Mouse (Mus musculus): ENCODE results near the gene Ppm1f.
"Not testable (repeated sequence)": the region's sequence is repeated elsewhere in the genome, so short reads cannot be mapped to it uniquely, and the experiment has no call there.

Gene Ppm1f

GRCm38 (mm10) chr16:16896382-16897055 lies at the start of gene Ppm1f:
Ppm1f (plus strand) TSS chr16:16896469.
- DNase-seq (ENCODE audit: low read depth, low spot score) = peak; percentile 94

GRCm38 (mm10) chr16:16849196-16849595 lies 47.1 kb upstream of the Ppm1f start:
- peak; percentile 66 for DNase-seq (ENCODE audit: low read depth, low spot score)

- peak; percentile 47 for DNase-seq (ENCODE audit: low read depth, low spot score)
Observed at GRCm38 (mm10) chr16:16852411-16852810, 43.9 kb upstream of the Ppm1f start.

GRCm38 (mm10) chr16:16854836-16855235 lies 41.4 kb upstream of the Ppm1f start:
- peak; percentile 80 for DNase-seq (ENCODE audit: low read depth, low spot score)

- DNase-seq (ENCODE audit: low read depth, low spot score) = no peak
Observed at GRCm38 (mm10) chr16:16855541-16855940, 40.7 kb upstream of the Ppm1f start.

- DNase-seq (ENCODE audit: low read depth, low spot score) = not testable (repeated sequence)
Observed at GRCm38 (mm10) chr16:16856054-16856453, 40.2 kb upstream of the Ppm1f start.

GRCm38 (mm10) chr16:16856731-16857476 lies 39.4 kb upstream of the Ppm1f start:
- no peak for DNase-seq (ENCODE audit: low read depth, low spot score)

- no peak for DNase-seq (ENCODE audit: low read depth, low spot score)
Observed at GRCm38 (mm10) chr16:16862288-16862687, 34.0 kb upstream of the Ppm1f start.

- no peak for DNase-seq (ENCODE audit: low read depth, low spot score)
Observed at GRCm38 (mm10) chr16:16863978-16864377, 32.3 kb upstream of the Ppm1f start, which contains the start of gene Igll1. Igll1 (minus strand) TSS chr16:16863985.

GRCm38 (mm10) chr16:16865217-16865616 lies 31.1 kb upstream of the Ppm1f start:
- DNase-seq (ENCODE audit: low read depth, low spot score) = no peak

GRCm38 (mm10) chr16:16865696-16866561 lies 30.3 kb upstream of the Ppm1f start:
- DNase-seq (ENCODE audit: low read depth, low spot score) = peak; percentile 99

GRCm38 (mm10) chr16:16870241-16870616 lies 26.0 kb upstream of the Ppm1f start:
- DNase-seq (ENCODE audit: low read depth, low spot score) = no peak

GRCm38 (mm10) chr16:16870617-16871331 lies 25.5 kb upstream of the Ppm1f start, which contains the start of the genes Top3b and Vpreb1:
Top3b (plus strand) TSS chr16:16870736.
Vpreb1 (minus strand) TSS chr16:16870843.
- DNase-seq (ENCODE audit: low read depth, low spot score) = peak; percentile 98

GRCm38 (mm10) chr16:16879025-16879424 lies 17.2 kb upstream of the Ppm1f start:
- DNase-seq (ENCODE audit: low read depth, low spot score) = no peak

GRCm38 (mm10) chr16:16888341-16888740 lies 7.9 kb upstream of the Ppm1f start:
- no peak for DNase-seq (ENCODE audit: low read depth, low spot score)

GRCm38 (mm10) chr16:16892366-16892765 lies 3.9 kb upstream of the Ppm1f start:
- DNase-seq (ENCODE audit: low read depth, low spot score) = no peak

- no peak for DNase-seq (ENCODE audit: low read depth, low spot score)
Observed at GRCm38 (mm10) chr16:16896015-16896381, 271 bp upstream of the Ppm1f start.

- DNase-seq (ENCODE audit: low read depth, low spot score) = no peak
Observed at GRCm38 (mm10) chr16:16897056-16897584, 851 bp downstream of the Ppm1f start.

- DNase-seq (ENCODE audit: low read depth, low spot score) = no peak
Observed at GRCm38 (mm10) chr16:16902329-16902728, 6.1 kb downstream of the Ppm1f start.

- DNase-seq (ENCODE audit: low read depth, low spot score) = no peak
Observed at GRCm38 (mm10) chr16:16903188-16903587, 6.9 kb downstream of the Ppm1f start.

GRCm38 (mm10) chr16:16907799-16908198 lies 11.5 kb downstream of the Ppm1f start:
- peak; percentile 91 for DNase-seq (ENCODE audit: low read depth, low spot score)
